Mouse (Mus musculus) megakaryocyte, embryonic 14.5 days (primary cell): ENCODE data around the gene Idh3a. TPM values are rescaled to one million over a fixed set of nuclear protein-coding genes. Genes with fewer than 3 reads are reported as not detected.
"Not testable (repeated sequence)": the region's sequence is repeated elsewhere in the genome, so short reads cannot be mapped to it uniquely, and the experiment has no call there.

Source experiments
- H3K27me3 ChIP-seq: replicated peaks from 2 replicates; pipeline ENCODE3; 2012; ENCODE audit warnings: inconsistent platforms
- H3K36me3 ChIP-seq: replicated peaks from 2 replicates; pipeline ENCODE3; 2012; ENCODE audit warnings: low read length, inconsistent platforms, mixed read lengths
- H3K4me1 ChIP-seq: 2 replicates; pipeline ENCODE4 v1.6.1; 2012; ENCODE audit warnings: inconsistent platforms
- H3K4me3 ChIP-seq: replicated peaks from 2 replicates; pipeline ENCODE3; 2012; ENCODE audit warnings: moderate library complexity, mild to moderate bottlenecking, inconsistent platforms
- H3K9me3 ChIP-seq: 2 replicates; pipeline ENCODE4 v1.6.1; 2012; ENCODE audit warnings: inconsistent platforms
- FLI1 ChIP-seq: IDR thresholded peaks from 2 replicates; pipeline ENCODE4 v1.6.1; 2012; ENCODE audit warnings: low read length, inconsistent platforms, mixed read lengths
- GATA1 ChIP-seq: IDR thresholded peaks from 3 replicates; pipeline ENCODE4 v1.6.1; 2012; ENCODE audit warnings: mixed read lengths, low read length, inconsistent platforms, borderline replicate concordance
- polyA plus RNA-seq: library from polyadenylated mRNA; stranded (reverse); fragments of >175 nt; gene quantifications from 2 replicates; pipeline ENCODE4 v1.2.3, GENCODE M21; 2012; ENCODE audit warnings: low replicate concordance; ENCODE audit not compliant: insufficient read depth

Gene Idh3a
- polyA plus RNA-seq, 1 experiment = 14.4 TPM

- no peaks in the 10 kb centered on the region for H3K9me3 ChIP-seq
- peaks cover 23% of the 10 kb centered on the region for H3K36me3 ChIP-seq
- no peaks in the 10 kb centered on the region for H3K27me3 ChIP-seq
- peak overlapping the region; percentile 99 for H3K4me3 ChIP-seq
- H3K4me1 ChIP-seq = peaks cover 27% of the 10 kb centered on the region
- no peak for TF ChIP-seq GATA1
- TF ChIP-seq FLI1 = no peak
These were observed 315 bp upstream of the Idh3a start for GRCm38 (mm10) chr9:54585839-54586198.

- Histone ChIP-seq H3K4me3 (no peak overlapping the region), H3K4me1 (peaks cover 27% of the 10 kb centered on the region), H3K27me3 (no peaks in the 10 kb centered on the region), H3K9me3 (no peaks in the 10 kb centered on the region), H3K36me3 (peaks cover 42% of the 10 kb centered on the region)
- no peak for TF ChIP-seq GATA1
- TF ChIP-seq FLI1 = no peak
These were observed 1.7 kb downstream of the Idh3a start for GRCm38 (mm10) chr9:54587863-54588262.

- H3K36me3 ChIP-seq = peaks cover 96% of the 10 kb centered on the region
- not testable (repeated sequence) for H3K4me3 ChIP-seq, H3K27me3 ChIP-seq, H3K9me3 ChIP-seq, H3K4me1 ChIP-seq
These were observed 7.5 kb downstream of the Idh3a start for GRCm38 (mm10) chr9:54593652-54594051.

DNA sequence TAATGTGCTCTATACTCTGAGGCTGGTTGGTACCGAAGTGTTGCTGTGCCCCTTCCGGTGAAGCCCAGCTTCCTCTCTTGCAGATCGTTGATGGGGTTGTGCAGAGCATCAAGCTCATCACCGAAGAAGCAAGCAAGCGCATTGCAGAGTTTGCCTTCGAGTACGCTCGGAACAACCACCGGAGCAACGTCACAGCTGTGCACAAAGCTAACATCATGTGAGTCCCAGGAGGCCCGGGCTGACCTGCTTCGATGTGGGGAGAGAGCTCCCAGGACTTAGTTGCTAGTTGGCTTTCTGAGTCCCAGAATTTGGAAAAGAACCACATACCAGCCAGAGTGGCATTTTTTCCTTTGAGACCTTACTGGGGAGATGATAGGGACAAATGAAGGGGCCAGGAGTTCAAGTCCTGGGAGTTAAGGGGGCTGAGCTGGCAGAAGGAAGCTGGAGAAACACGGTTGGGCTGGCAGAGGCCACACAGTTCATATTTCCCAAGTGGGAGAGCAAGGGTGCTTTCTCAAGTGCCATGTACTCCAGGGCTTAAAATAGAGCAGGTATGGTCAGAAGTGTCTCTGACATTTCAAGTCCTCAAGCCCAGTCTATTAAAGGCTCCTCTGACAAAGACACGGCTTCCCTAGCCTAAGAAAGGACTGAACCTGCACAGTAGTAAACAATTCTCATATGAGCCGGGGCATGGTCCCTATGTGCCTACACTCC lies 10.8 kb downstream of the Idh3a start:
- H3K36me3 ChIP-seq = peaks cover 97% of the 10 kb centered on the region
- no peaks in the 10 kb centered on the region for H3K4me1 ChIP-seq
- TF ChIP-seq FLI1 = no peak
- no peak for TF ChIP-seq GATA1
- H3K9me3 ChIP-seq = no peaks in the 10 kb centered on the region
- H3K4me3 ChIP-seq = no peak overlapping the region
- no peaks in the 10 kb centered on the region for H3K27me3 ChIP-seq

GRCm38 (mm10) chr9:54602386-54602785 lies 16.3 kb downstream of the Idh3a start:
- Histone ChIP-seq H3K4me3 (no peak overlapping the region), H3K9me3 (no peaks in the 10 kb centered on the region), H3K4me1 (peaks cover 7% of the 10 kb centered on the region), H3K36me3 (peaks cover 80% of the 10 kb centered on the region), H3K27me3 (no peaks in the 10 kb centered on the region)
- no peak for TF ChIP-seq GATA1
- TF ChIP-seq FLI1 = no peak

DNA sequence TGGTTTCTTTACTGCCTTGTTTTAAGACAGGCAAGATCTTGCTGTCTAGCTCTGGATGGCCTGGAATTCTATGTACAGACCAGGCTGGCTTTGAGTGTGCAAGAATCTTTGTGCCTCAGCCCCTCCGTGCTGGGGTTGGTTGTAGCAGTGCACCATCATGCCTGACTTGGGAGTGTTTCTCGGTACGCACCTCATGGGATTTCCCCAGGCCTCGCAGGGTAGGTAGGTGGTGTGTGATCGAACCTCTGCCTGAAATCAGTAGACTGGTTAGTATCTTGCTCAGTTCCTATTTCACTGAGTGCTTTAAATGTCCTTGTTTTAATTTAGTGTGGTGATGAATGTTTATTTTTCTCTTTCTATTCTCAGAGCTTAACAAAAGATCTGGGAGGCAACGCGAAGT lies 16.8 kb downstream of the Idh3a start:
- H3K4me1 ChIP-seq = peaks cover 7% of the 10 kb centered on the region
- H3K9me3 ChIP-seq = no peaks in the 10 kb centered on the region
- no peak overlapping the region for H3K4me3 ChIP-seq
- H3K27me3 ChIP-seq = no peaks in the 10 kb centered on the region
- peaks cover 75% of the 10 kb centered on the region for H3K36me3 ChIP-seq
- TF ChIP-seq FLI1 (no peak), GATA1 (no peak)

- TF ChIP-seq FLI1 (no peak), GATA1 (no peak)
- no peaks in the 10 kb centered on the region for H3K9me3 ChIP-seq
- peaks cover 7% of the 10 kb centered on the region for H3K4me1 ChIP-seq
- no peak overlapping the region for H3K4me3 ChIP-seq
- H3K27me3 ChIP-seq = no peaks in the 10 kb centered on the region
- H3K36me3 ChIP-seq = peaks cover 62% of the 10 kb centered on the region
These were observed 18.1 kb downstream of the Idh3a start for GRCm38 (mm10) chr9:54604131-54604654.

DNA sequence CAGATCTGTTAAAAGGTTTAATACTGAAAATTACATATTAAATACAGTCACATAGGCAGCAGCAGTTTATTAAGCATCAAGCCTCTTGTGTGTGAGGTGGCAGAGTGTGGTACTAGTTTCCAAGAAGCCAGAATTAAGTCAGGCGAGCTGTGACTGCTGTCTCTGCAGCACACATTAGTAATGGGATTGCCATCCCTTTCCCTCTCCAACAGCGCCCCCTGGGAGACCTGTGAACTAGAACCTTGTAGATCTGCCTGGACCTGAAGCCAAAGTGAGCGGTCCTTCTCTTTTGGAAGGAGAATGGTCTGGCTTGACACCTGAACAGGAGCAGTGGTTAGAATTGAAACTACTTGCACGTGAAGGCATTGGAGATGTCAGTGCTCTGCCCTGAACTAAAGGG lies 18.8 kb downstream of the Idh3a start:
- no peaks in the 10 kb centered on the region for H3K27me3 ChIP-seq
- H3K4me3 ChIP-seq = no peak overlapping the region
- H3K9me3 ChIP-seq = no peaks in the 10 kb centered on the region
- H3K36me3 ChIP-seq = peaks cover 55% of the 10 kb centered on the region
- no peak for TF ChIP-seq GATA1
- TF ChIP-seq FLI1 = no peak
- peaks cover 7% of the 10 kb centered on the region for H3K4me1 ChIP-seq

- Histone ChIP-seq H3K4me3 (no peak overlapping the region), H3K27me3 (peaks cover 2% of the 10 kb centered on the region), H3K9me3 (no peaks in the 10 kb centered on the region), H3K4me1 (peaks cover 5% of the 10 kb centered on the region), H3K36me3 (no peaks in the 10 kb centered on the region)
- TF ChIP-seq FLI1 (no peak), GATA1 (no peak)
These were observed 26.7 kb downstream of the Idh3a start for GRCm38 (mm10) chr9:54612781-54613191.

DNA sequence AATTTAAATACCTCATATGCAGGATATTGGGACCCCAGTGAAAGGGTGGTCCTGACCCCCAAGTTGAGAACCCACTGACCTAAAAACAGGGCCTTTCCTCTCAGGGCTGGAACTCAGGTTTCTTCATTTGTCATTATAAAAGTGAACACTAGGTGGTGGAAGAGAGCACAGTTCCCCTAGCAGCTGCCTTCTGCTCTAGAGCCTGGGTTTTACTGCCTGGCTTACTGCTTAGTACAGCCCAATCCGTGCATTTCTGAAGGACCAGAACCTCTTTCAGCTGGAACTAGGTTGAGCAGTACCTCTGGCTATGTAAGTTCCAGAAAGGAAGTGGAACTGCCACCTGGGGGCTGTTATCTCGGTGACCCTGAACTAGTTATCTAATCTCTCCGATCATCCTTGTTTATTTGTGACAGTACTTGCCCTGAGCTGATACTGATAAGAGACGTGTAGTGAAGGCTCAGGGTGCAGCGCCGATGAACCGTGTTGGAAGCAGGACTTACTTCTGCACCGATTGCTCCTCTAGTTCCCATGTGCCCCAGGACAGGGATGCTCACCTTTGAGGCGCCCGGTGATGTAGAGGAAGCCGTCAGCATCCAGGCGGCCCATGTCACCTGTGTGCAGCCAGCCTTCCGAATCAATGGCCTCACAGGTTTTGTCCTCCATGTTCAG lies 28.2 kb downstream of the Idh3a start:
- TF ChIP-seq GATA1 (no peak), FLI1 (no peak)
- no peaks in the 10 kb centered on the region for H3K9me3 ChIP-seq
- H3K4me1 ChIP-seq = peaks cover 5% of the 10 kb centered on the region
- H3K36me3 ChIP-seq = no peaks in the 10 kb centered on the region
- no peak overlapping the region for H3K4me3 ChIP-seq
- H3K27me3 ChIP-seq = peaks cover 7% of the 10 kb centered on the region

DNA sequence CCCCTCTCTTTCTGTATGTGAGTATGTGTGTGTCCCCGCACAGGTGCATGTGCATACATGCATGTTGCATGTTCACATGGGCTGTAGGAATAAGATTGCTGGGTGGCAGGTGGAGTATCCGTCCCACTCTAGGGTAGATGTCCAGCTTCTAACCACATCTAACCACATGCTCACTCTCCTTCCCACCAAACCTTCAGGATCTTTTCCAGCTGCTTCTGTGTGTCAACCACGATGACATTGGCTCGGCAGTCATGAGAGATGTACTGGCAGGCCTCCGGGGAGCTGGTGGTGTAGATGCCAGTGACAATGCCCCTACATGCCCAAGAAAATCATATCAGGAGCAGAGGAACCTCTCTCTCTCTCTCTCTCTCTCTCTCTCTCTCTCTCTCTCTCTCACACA lies 41.1 kb downstream of the Idh3a start:
- Histone ChIP-seq H3K4me1 (peaks cover 16% of the 10 kb centered on the region), H3K4me3 (no peak overlapping the region), H3K9me3 (no peaks in the 10 kb centered on the region), H3K36me3 (no peaks in the 10 kb centered on the region), H3K27me3 (peaks cover 8% of the 10 kb centered on the region)
- TF ChIP-seq FLI1 = no peak
- no peak for TF ChIP-seq GATA1
